Mouse (Mus musculus): ENCODE measurements around the gene 9430015G10Rik.

DNA sequence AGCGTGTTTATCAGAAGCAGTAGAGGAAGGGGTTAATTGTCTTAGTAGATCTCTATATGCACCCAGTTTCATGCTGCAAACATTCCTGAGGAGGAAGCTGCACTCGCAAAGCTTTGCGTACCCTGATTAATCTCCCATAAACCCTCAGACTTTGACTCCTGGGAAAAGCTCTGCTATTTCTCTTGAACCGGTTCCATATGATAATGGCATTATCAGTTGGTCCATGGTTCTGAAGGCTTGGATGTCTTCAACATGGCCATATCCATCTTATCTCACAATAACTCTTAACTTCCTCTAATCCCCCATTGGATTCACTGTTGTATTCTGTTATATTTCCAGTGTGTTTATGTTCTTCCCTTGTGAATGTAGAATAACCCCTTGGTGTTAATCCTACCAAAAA is 6.4 kb upstream of the 9430015G10Rik start:
- no peak for TF ChIP-seq CTCF (conservative IDR thresholded peaks at IDR 0.05; ENCODE audit: low read length)
- no peak for TF ChIP-seq POU5F1 (IDR thresholded peaks at IDR 0.05; ENCODE audit: borderline replicate concordance, low read length)
